Mouse (Mus musculus) spleen, postnatal 4 days (tissue): ENCODE data around the gene Gm20532.

Experiments
- DNase-seq, 2 experiments: peaks; one replicate each; pipeline ENCODE4 v3.0.0; 2022; ENCODE audit warnings: low spot score in 2 of 2

Gm20532 gene

GRCm38 (mm10) chr2:26586294-26587043 is at the start of gene Gm20532:
TSS of gene Gm20532 (plus strand) at chr2:26586639.
- DNase-seq, result peak; percentile 59 to 84

- DNase-seq, result no peak
These were observed 46.9 kb upstream of the Gm20532 start for GRCm38 (mm10) chr2:26539516-26539915.

GRCm38 (mm10) chr2:26540721-26541120 is 45.7 kb upstream of the Gm20532 start:
- no peak for DNase-seq

GRCm38 (mm10) chr2:26541258-26541910 is 45.1 kb upstream of the Gm20532 start:
- no peak for DNase-seq

- no peak for DNase-seq
These were observed 43.3 kb upstream of the Gm20532 start for GRCm38 (mm10) chr2:26543155-26543554.

GRCm38 (mm10) chr2:26543768-26544167 is 42.7 kb upstream of the Gm20532 start:
- no peak for DNase-seq

GRCm38 (mm10) chr2:26544265-26544664 is 42.2 kb upstream of the Gm20532 start:
- no peak for DNase-seq

- DNase-seq, result no peak
These were observed 39.0 kb upstream of the Gm20532 start for GRCm38 (mm10) chr2:26547481-26547880.

GRCm38 (mm10) chr2:26549801-26550200 is 36.6 kb upstream of the Gm20532 start:
- peak; percentile 47 to 72 for DNase-seq

- no peak for DNase-seq
These were observed 36.2 kb upstream of the Gm20532 start for GRCm38 (mm10) chr2:26550205-26550604.

GRCm38 (mm10) chr2:26550777-26551176 is 35.7 kb upstream of the Gm20532 start:
- no peak for DNase-seq

- DNase-seq, result no peak
These were observed 35.0 kb upstream of the Gm20532 start for GRCm38 (mm10) chr2:26551446-26551845.

GRCm38 (mm10) chr2:26552066-26552465 is 34.4 kb upstream of the Gm20532 start:
- DNase-seq, result no peak

GRCm38 (mm10) chr2:26553904-26554303 is 32.5 kb upstream of the Gm20532 start:
- no peak for DNase-seq

- no peak for DNase-seq
These were observed 31.4 kb upstream of the Gm20532 start for GRCm38 (mm10) chr2:26555076-26555475.

- DNase-seq, result no peak
These were observed 29.9 kb upstream of the Gm20532 start for GRCm38 (mm10) chr2:26556535-26556993.

- no peak for DNase-seq
These were observed 25.9 kb upstream of the Gm20532 start for GRCm38 (mm10) chr2:26560506-26560905.

GRCm38 (mm10) chr2:26561351-26562016 is 25.0 kb upstream of the Gm20532 start:
- no peak for DNase-seq

- peak in 1 of 2 experiments; percentile 66 for DNase-seq
These were observed 20.2 kb upstream of the Gm20532 start for GRCm38 (mm10) chr2:26566221-26566620.

GRCm38 (mm10) chr2:26570034-26570433 is 16.4 kb upstream of the Gm20532 start:
- DNase-seq, result peak; percentile 50 to 78

GRCm38 (mm10) chr2:26571400-26571799 is 15.0 kb upstream of the Gm20532 start:
- DNase-seq, result no peak

GRCm38 (mm10) chr2:26571826-26572225 is 14.6 kb upstream of the Gm20532 start:
- DNase-seq, result no peak

- DNase-seq, result peak in 1 of 2 experiments; percentile 27
These were observed 13.0 kb upstream of the Gm20532 start for GRCm38 (mm10) chr2:26573396-26573795.
